Mouse (Mus musculus) heart, adult 8-10 months (tissue): ENCODE data around the gene Gse1. TPM values are rescaled to one million over a fixed set of nuclear protein-coding genes. Genes with fewer than 3 reads are reported as not detected.

Experiments
- DNase-seq: peaks from one replicate; pipeline ENCODE4 v3.0.0; 2022; ENCODE audit warnings: low spot score
- total RNA-seq, 4 experiments: library from RNA; stranded (reverse); gene quantifications; 2 replicates each; pipeline ENCODE4 v1.2.4; 2022

Gse1 gene
- total RNA-seq, 4 experiments from 2014 or later = 18.9 to 29.1 (median 23.3) TPM

DNA sequence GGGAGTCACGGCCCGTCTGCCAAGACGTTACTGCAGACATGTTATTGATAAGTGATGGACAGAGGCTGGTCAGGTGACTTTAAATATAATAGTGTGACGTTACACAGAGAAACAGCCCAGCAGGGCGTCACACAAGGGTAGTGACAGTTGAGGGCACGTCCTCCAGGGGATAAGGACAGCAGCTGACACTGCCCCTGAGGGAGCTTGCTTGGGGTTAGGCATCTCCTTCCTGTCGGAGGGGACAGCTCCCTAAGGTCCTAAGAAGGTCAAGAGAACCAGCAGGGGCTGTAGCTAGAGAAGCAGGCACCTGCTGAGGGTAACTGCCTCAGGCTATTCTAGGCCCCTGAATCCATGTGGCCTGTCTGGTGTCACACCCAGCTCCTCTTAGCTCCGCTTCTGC lies 343.3 kb downstream of the Gse1 start:
- DNase-seq = no peak

GRCm38 (mm10) chr8:120572534-120572933 lies 344.3 kb downstream of the Gse1 start:
- no peak for DNase-seq

GRCm38 (mm10) chr8:120573866-120574265 lies 345.6 kb downstream of the Gse1 start:
- no peak for DNase-seq

DNA sequence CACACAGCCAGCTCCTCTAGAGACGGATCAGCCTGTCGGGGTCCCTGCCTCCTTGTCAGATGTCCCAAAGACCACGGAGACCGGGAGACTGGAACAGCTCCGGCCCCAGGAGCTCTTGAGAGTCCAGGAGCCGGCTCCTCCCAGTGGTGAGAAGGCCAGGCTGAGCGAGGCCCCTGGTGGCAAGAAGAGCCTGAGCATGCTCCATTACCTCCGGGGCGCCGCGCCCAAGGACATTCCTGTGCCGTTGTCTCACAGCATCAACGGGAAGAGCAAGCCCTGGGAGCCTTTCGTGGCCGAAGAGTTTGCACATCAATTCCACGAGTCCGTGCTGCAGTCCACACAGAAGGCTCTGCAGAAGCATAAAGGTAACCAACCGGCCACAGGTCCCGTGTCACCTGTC lies 346.7 kb downstream of the Gse1 start:
- no peak for DNase-seq

DNA sequence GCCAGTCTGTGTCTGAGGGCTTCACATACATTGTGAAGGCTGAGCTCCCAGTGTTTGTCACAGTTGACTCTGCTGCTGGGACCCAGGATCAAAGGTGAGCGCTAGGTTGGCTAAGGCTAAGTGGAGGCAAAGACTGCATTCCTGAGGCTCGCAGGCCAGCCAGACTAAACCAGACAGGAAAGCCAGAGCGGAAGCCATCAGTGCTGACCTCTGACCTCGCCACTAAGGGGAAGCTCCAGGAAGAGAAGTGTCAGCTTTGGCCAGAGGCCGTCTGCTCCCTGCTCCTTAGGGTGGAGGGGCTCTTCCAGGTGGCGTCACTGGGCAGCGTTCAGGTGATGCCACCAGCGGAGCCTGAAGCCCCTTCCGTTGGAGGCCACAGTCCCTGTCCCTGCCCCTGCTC lies 347.5 kb downstream of the Gse1 start:
- no peak for DNase-seq

DNA sequence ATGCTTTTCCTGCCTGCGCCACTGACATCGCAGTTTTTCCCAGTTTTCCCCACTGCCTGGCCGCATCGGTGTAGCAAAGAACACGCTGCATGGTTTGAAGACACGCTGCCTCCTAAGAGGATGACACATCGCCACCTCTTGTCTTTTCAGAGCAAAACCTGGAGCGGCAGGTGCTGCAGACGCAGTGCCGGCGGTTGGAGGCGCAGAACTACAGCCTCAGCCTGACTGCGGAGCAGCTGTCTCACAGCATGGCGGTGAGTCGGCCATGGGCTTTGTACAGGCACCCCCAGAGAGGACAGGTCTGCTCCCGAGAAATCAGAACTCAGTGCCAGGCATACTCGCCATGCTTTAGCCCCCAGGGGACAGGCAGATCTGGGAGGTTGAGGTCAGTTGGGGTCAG lies 349.6 kb downstream of the Gse1 start:
- no peak for DNase-seq

- no peak for DNase-seq
Observed at GRCm38 (mm10) chr8:120580336-120581000, 352.2 kb downstream of the Gse1 start.

DNA sequence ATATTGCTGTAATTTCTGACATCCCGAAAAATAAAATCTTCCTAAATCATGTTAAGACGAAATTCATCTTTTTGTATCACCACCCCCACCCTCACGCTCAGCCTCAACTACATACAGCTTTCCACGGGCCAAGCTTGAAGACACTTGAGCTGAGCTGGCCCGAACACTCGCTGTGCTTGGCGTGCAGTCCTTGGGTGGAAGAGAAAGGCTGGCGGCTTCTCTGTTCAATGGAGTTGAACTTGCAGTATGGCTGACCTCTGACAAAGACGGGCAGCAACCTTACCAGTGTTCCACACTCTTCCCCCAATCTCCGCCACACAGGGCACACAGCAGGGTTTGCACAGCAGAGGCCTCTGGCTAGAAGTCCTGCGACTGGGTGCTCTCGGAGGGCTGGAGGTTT lies 353.1 kb downstream of the Gse1 start:
- no peak for DNase-seq

DNA sequence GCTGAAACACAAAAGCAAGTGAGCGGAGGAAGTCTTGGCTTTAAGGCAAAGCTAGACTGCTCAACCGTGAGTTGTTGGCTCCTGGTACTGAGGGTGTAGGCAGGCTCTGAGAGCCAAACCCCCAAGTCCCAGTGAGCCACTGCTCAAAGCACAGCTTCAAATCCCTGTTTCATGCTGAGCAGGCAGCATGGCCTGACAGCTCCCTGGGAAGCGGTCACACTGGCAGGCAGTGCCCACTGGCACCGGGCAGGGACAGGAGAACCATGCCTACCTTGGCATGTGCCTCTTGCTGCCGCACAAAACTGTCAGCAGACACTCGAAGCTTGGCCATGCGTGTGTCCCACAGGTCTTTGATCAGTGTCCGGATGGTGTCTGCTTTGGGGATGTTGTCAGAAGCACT lies 353.6 kb downstream of the Gse1 start:
- peak; percentile 57 for DNase-seq

- DNase-seq = peak; percentile 54
Observed at GRCm38 (mm10) chr8:120585521-120585920, 357.3 kb downstream of the Gse1 start.

DNA sequence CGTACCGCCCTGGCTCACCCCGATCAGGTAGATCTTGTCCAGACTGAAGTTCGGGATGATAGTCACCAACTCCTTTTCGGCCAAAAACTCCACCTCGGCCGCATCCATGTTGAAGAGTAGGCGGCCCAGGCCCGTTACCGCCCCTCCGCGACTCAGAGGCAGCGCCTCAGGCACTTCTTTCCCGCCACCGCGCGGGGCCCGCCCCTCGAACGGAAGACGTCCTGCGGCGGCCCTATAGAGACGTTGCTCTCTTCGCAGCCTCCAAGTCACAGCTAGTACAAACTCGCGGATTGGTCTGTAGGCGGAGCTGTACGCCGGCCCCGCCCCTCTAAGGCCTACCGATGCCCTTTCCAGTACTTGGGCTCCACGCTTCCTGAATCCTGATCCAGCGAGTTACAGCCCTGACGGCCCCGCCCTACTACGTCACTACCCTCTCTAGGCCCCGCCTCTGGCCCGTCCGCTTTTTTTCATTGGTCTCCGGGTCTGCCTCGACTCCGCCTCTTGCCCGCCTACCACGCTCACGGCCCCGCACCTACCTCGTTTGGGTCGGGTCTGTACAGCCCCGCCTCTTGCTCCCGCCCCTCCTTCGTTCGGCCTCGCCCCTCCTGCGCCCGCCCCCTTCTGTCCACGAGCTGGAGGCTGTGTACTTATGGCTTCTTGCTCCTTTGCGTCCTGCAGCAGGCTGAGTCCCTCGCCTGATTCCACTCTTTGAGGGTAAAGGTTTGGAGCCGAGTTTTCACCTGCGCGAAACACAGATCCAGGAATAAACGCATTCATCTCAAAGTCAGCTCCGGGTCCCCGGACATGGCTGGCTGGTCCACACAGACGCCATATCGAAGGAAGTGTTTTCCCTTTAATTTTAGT lies 360.9 kb downstream of the Gse1 start, which contains the start of gene Gins2:
Gene Gins2 (minus strand): TSS at position 397 of the 864 bp plus-strand sequence.
- DNase-seq = peak; percentile 100

DNA sequence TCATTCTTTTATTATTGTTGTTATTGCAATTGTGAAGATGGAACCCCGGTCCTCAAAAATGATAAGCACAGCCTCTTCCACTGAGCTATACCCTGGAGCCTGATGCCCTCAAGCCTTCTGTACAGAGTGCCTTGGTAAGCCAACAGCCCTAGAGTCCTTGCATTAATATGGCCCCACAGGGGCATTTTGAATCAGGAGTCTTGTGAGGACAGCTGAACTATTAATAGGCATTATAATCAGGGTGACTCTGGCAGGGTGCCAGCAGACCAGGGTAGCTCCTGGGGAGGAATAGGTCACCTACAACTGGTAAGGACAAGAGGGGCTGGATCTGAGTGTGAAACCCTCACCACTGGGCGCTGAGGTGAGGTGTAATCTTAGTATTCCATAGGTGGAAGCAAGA lies 361.7 kb downstream of the Gse1 start:
- peak; percentile 37 for DNase-seq

GRCm38 (mm10) chr8:120591587-120592292 lies 363.5 kb downstream of the Gse1 start:
- no peak for DNase-seq

GRCm38 (mm10) chr8:120594571-120594970 lies 366.3 kb downstream of the Gse1 start:
- no peak for DNase-seq

DNA sequence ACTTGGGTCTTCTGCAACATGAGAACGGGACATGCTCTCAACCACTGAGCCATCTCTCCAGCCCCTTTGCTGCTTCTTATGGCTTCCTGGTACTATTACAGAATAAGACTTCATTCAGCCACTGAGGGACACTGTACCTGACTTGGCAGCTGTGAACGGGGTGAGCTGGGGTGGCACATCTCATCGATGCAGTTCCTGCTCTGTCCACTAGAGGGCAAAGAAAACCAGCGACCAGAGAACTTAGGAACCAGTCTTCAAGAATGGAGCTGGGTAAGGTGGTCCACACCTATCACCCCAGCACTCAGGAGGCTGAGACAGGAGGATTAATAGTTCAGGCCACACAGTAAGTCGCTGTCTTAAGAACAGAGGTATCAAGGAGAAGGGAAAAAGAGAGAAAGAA lies 367.7 kb downstream of the Gse1 start:
- peak; percentile 40 for DNase-seq

GRCm38 (mm10) chr8:120598579-120598978 lies 370.3 kb downstream of the Gse1 start:
- peak; percentile 35 for DNase-seq

- DNase-seq = peak; percentile 86
Observed at GRCm38 (mm10) chr8:120599504-120599903, 371.2 kb downstream of the Gse1 start.

DNA sequence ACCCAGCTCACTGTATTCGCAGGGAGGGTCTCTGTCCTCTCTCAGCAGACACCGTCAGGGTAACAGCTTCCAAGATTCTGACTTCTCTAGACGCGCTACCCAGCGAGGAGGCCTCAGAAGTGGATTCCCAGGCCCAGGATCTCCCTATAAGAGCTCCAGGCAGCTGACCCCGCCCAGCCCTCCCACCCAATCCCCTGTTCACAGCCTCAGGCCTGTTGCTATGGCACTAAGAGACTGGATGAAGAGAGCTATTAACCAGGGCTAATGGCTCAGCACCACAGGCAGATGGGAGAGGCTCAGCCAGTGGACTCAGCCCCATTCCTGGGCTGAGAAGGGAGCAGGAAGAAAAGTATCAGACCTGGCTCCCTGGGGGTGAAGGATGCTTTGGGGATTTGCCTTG lies 374.4 kb downstream of the Gse1 start:
- no peak for DNase-seq

DNA sequence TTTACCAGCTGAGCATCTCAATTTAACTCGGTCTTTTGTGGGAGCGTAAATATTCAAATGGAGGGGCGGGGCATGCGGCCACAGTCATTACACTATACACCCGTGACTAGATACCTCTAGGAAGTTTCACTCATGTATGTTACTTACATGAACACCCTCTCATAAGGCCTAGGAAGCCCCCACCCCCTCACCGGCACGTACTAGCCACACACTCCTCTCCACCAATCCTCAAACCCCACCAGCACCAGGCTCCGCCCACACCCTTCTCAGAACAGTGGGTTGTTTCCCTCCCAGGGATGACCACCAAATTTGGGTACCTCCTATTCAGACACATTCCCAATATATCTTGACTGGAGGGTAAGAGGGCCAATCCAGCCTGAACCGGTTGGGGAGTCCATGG lies 379.2 kb downstream of the Gse1 start:
- DNase-seq = no peak

DNA sequence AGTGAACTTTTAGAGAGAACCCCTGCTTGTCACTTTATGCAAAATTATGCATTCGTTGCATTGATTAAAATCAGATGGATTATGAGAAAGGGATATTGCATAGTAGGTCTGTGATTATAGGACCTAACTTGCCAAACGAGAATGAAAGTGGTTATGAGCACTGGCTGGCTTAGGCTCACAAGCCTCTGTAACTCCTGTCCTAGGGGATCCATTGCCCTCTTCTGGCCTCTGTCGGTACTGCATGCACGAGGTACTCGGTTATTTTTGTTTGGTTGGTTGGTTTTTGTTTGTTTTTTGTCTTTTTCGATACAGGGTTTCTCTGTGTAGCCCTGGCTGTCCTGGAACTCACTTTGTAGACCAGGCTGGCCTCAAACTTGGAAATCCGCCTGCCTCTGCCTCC lies 379.6 kb downstream of the Gse1 start:
- DNase-seq = peak; percentile 75

GRCm38 (mm10) chr8:120610824-120611223 lies 382.6 kb downstream of the Gse1 start:
- no peak for DNase-seq

GRCm38 (mm10) chr8:120614491-120614890 lies 386.2 kb downstream of the Gse1 start:
- no peak for DNase-seq
